ENCODE assay signal across 1 mouse cellular context in genomic region chr11:117963091-117963793, GRCm38 (mm10).
TF ChIP-seq lines count a peak whose summit lies in the region.

No protein-coding gene starts in this region.

TF ChIP-seq in MEL, 35 proteins besides CTCF, POLR2A, EP300 and RAD21 (continued from another document):
- TF ChIP-seq MAFK (IDR thresholded peaks at IDR 0.05; ENCODE audit: borderline replicate concordance, low read depth, low read length): no peak
- no peak for TF ChIP-seq ZKSCAN1 (IDR thresholded peaks at IDR 0.05; ENCODE audit: low read depth, low read length)
TF ChIP-seq in MEL: peak in this region for 4.
